In the genomic region with DNA sequence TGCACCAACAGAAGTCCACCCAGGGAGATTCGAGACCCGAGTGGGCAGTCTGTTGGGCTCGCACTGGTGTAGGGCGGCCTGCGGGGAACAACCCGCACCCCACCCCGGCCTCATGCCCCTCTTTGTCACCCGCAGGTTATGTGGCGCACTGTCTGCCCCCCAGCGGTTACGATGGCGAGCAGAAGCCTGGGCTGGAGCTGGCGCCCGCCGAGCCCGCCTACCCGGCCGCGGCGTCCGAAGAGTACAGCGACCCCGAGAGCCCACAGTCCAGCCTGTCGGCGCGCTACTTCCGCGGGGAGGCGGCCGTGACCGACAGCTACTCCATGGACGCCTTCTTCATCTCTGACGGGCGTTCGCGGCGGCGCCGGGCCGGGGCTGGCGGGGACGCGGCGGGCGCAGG, we compare ENCODE assay signal across 8 mouse cellular contexts. TPM values are rescaled to one million over a fixed set of nuclear protein-coding genes. Genes with fewer than 3 reads are reported as not detected.
DNase-seq lines count a peak whose midpoint lies in the region; ATAC-seq and TF ChIP-seq lines count a peak whose summit lies in the region.
"Had no signal": no experiment of that assay in that cellular context is flagged by ENCODE, and none has a peak within 500 bp of the region (broad histone marks: within the 10 kb centered on the region; RNA-seq: fewer than 3 reads in every experiment).

No protein-coding gene starts in this region.

- peak overlapping the region; percentile 46 for H3K4me2 ChIP-seq in lung, postnatal 0 days (replicated peaks; ENCODE audit: low read depth, low read length)
- peak overlapping the region; percentile 43 for H3K4me2 ChIP-seq in forebrain, postnatal 0 days (ENCODE audit: low read depth)
- peak overlapping the region; percentile 61; the same call in 1 of the 2 replicates for H3K4me2 ChIP-seq in liver, embryonic 11.5 days
- peak overlapping the region; percentile 72 for H3K4me2 ChIP-seq in stomach, embryonic 15.5 days

- H3K27ac ChIP-seq in lung, postnatal 0 days (ENCODE audit: low read length), result no peak overlapping the region
- H3K27ac ChIP-seq in forebrain, postnatal 0 days (ENCODE audit: low read depth, low read length), result 0 out of 2 replicates have a peak overlapping the region, but pooled peaks have one; percentile 30
- H3K27ac ChIP-seq in liver, embryonic 11.5 days (ENCODE audit: low read depth, low read length), result no peak overlapping the region
- no peak overlapping the region for H3K27ac ChIP-seq in stomach, embryonic 15.5 days

- H3K4me1 ChIP-seq in lung, postnatal 0 days (ENCODE audit: insufficient read depth, low read depth, low read length), result no peaks in the 10 kb centered on the region
- no peaks in the 10 kb centered on the region for H3K4me1 ChIP-seq in forebrain, postnatal 0 days (ENCODE audit: insufficient read depth)
- H3K4me1 ChIP-seq in liver, embryonic 11.5 days (replicated peaks; ENCODE audit: control insufficient read depth, insufficient read depth, low read length), result peaks cover 5% of the 10 kb centered on the region; the same call in 1 of the 2 replicates
- peaks cover 14% of the 10 kb centered on the region for H3K4me1 ChIP-seq in stomach, embryonic 15.5 days

- no peak for DNase-seq in lung, postnatal 0 days (ENCODE audit: low spot score)
- DNase-seq in lung, postnatal 14 days, result no peak
- DNase-seq in forebrain, postnatal 0 days, result no peak
- no peak for DNase-seq in liver, embryonic 11.5 days (ENCODE audit: low spot score)
- no peak for DNase-seq in gastrocnemius, postnatal 10 days
- no peak for DNase-seq in frontal cortex, postnatal 14 days (ENCODE audit: low spot score in 2 of 2)

- TF ChIP-seq CTCF in lung, postnatal 0 days (IDR thresholded peaks at IDR 0.05), result no peak
- TF ChIP-seq CTCF in forebrain, postnatal 0 days (IDR thresholded peaks at IDR 0.05; ENCODE audit: low read depth), result peak; percentile 42

- no peaks in the 10 kb centered on the region for H3K36me3 ChIP-seq in lung, postnatal 0 days (ENCODE audit: insufficient read depth, low read length)
- peaks cover 18% of the 10 kb centered on the region for H3K36me3 ChIP-seq in forebrain, postnatal 0 days (ENCODE audit: insufficient read depth)
- H3K36me3 ChIP-seq in liver, embryonic 11.5 days (ENCODE audit: control insufficient read depth, insufficient read depth, low read length), result no peaks in the 10 kb centered on the region
- no peaks in the 10 kb centered on the region for H3K36me3 ChIP-seq in stomach, embryonic 15.5 days

- 8% methylated on average over 33 of the region's 45 CpGs for WGBS in lung, postnatal 0 days
- WGBS in forebrain, postnatal 0 days, result 9% methylated on average over 43 of the region's 45 CpGs
- WGBS in liver, embryonic 11.5 days, result 5% methylated on average over 45 of the region's 45 CpGs
- WGBS in stomach, embryonic 15.5 days, result 4% methylated on average over 45 of the region's 45 CpGs

- TF ChIP-seq EP300 in lung, postnatal 0 days (IDR thresholded peaks at IDR 0.05), result no peak

- no peaks in the 10 kb centered on the region for H3K9me3 ChIP-seq in lung, postnatal 0 days (ENCODE audit: low read length)
- no peaks in the 10 kb centered on the region for H3K9me3 ChIP-seq in forebrain, postnatal 0 days (ENCODE audit: low read length)
- H3K9me3 ChIP-seq in liver, embryonic 11.5 days (ENCODE audit: control insufficient read depth, low read length), result no peaks in the 10 kb centered on the region
- H3K9me3 ChIP-seq in stomach, embryonic 15.5 days, result no peaks in the 10 kb centered on the region

- no peak overlapping the region for H3K9ac ChIP-seq in lung, postnatal 0 days (replicated peaks; ENCODE audit: low read depth)
- peak overlapping the region; percentile 41 for H3K9ac ChIP-seq in forebrain, postnatal 0 days
- no peak overlapping the region for H3K9ac ChIP-seq in liver, embryonic 11.5 days (ENCODE audit: low read depth, low read length)
- H3K9ac ChIP-seq in stomach, embryonic 15.5 days, result no peak overlapping the region

- H3K4me3 ChIP-seq in lung, postnatal 0 days (ENCODE audit: low read depth, low read length), result peak overlapping the region; percentile 15; the same call in 1 of the 2 replicates
- H3K4me3 ChIP-seq in forebrain, postnatal 0 days (ENCODE audit: low read depth, low read length), result peak overlapping the region; percentile 37
- peak overlapping the region; percentile 44 for H3K4me3 ChIP-seq in liver, embryonic 11.5 days (ENCODE audit: low read depth, low read length)
- H3K4me3 ChIP-seq in stomach, embryonic 15.5 days (replicated peaks), result peak overlapping the region; percentile 41

- H3K27me3 ChIP-seq in lung, postnatal 0 days (replicated peaks; ENCODE audit: insufficient read depth, low read length), result peaks cover 40% of the 10 kb centered on the region
- H3K27me3 ChIP-seq in forebrain, postnatal 0 days (ENCODE audit: insufficient read depth, low read length), result no peaks in the 10 kb centered on the region; the same call in 1 of the 2 replicates
- H3K27me3 ChIP-seq in liver, embryonic 11.5 days (replicated peaks; ENCODE audit: control insufficient read depth, insufficient read depth, low read length), result peaks cover 76% of the 10 kb centered on the region
- peaks cover 64% of the 10 kb centered on the region for H3K27me3 ChIP-seq in stomach, embryonic 15.5 days (replicated peaks)

- no peak for ATAC-seq in lung, postnatal 0 days
- ATAC-seq in forebrain, postnatal 0 days, result peak; percentile 21
- 0 out of 2 replicates have a peak, but pooled peaks have one; percentile 16 for ATAC-seq in liver, embryonic 11.5 days (replicated peaks; ENCODE audit: low FRiP score)
- ATAC-seq in stomach, embryonic 15.5 days (ENCODE audit: insufficient read depth, low FRiP score, low read depth), result no peak

RNA-seq across cellular contexts. Expression of a gene that starts 11.6 kb away (rescaled TPM):
- not detected in 2 replicates for polyA plus RNA-seq in lung, postnatal 0 days (2015; fragmentation: Nextera tagmentation; extraction: Ambion mirVana)
- 7.4 and 8.5 TPM in 2 replicates for total RNA-seq in forebrain, postnatal 0 days (2014; rRNA removed)
- 3.7 and 4.3 TPM in 2 replicates for polyA plus RNA-seq in forebrain, postnatal 0 days (2015; fragmentation: Nextera tagmentation; extraction: Ambion mirVana)
- polyA plus RNA-seq in liver, embryonic 11.5 days (2014; fragmentation: Nextera tagmentation; extraction: Ambion mirVana), result not detected in 2 replicates
- 0.04 and 0.05 TPM in 2 replicates for polyA plus RNA-seq in stomach, embryonic 15.5 days (2015; fragmentation: Nextera tagmentation; extraction: Ambion mirVana)
- total RNA-seq in gastrocnemius, postnatal 10 days (2021), result not detected
- total RNA-seq: monocyte, adult 5-6 weeks had no signal

RNA-seq across cellular contexts. Expression of a gene that starts 12.4 kb away (rescaled TPM):
- polyA plus RNA-seq in lung, postnatal 0 days (2015; fragmentation: Nextera tagmentation; extraction: Ambion mirVana), result 8.9 and 9.4 TPM in 2 replicates
- total RNA-seq in forebrain, postnatal 0 days (2014; rRNA removed), result 18.4 and 27.3 TPM in 2 replicates
- polyA plus RNA-seq in forebrain, postnatal 0 days (2015; fragmentation: Nextera tagmentation; extraction: Ambion mirVana), result 11.9 and 16.4 TPM in 2 replicates
- 9.5 and 12.0 TPM in 2 replicates for polyA plus RNA-seq in liver, embryonic 11.5 days (2014; fragmentation: Nextera tagmentation; extraction: Ambion mirVana)
- polyA plus RNA-seq in stomach, embryonic 15.5 days (2015; fragmentation: Nextera tagmentation; extraction: Ambion mirVana), result 12.2 and 12.7 TPM in 2 replicates
- total RNA-seq in gastrocnemius, postnatal 10 days (2021), result 10 to 100 TPM in 1 of 2 experiments, 1 to 10 TPM in 1; 8.7 to 14.7 TPM

RNA-seq across cellular contexts. Expression of a gene that starts 50.4 kb away (rescaled TPM):
- 2.0 and 3.6 TPM in 2 replicates for polyA plus RNA-seq in lung, postnatal 0 days (2015; fragmentation: Nextera tagmentation; extraction: Ambion mirVana)
- 1.6 TPM in 1 of 2 replicates, not detected in the other for total RNA-seq in forebrain, postnatal 0 days (2014; rRNA removed)
- polyA plus RNA-seq in forebrain, postnatal 0 days (2015; fragmentation: Nextera tagmentation; extraction: Ambion mirVana), result 0.69 and 1.1 TPM in 2 replicates
- 2.6 and 2.8 TPM in 2 replicates for polyA plus RNA-seq in liver, embryonic 11.5 days (2014; fragmentation: Nextera tagmentation; extraction: Ambion mirVana)
- 8.2 and 10.7 TPM in 2 replicates for polyA plus RNA-seq in stomach, embryonic 15.5 days (2015; fragmentation: Nextera tagmentation; extraction: Ambion mirVana)
- 10 to 100 TPM; 17.4 to 22.4 TPM for total RNA-seq in gastrocnemius, postnatal 10 days (2021)
- total RNA-seq: monocyte, adult 5-6 weeks had no signal

Comparison
In these comparisons a context has a peak if more than half of its experiments do, and no peak if none do; other contexts are left out.
1. ATAC-seq: peak in forebrain, postnatal 0 days (single experiment) and liver, embryonic 11.5 days (single experiment); none in lung, postnatal 0 days (single experiment) and stomach, embryonic 15.5 days (single experiment).
2. Peak in every context shown above with its lines, with median percentiles within 50 percentile points of each other: H3K4me2 ChIP-seq and H3K4me3 ChIP-seq.